Mouse (Mus musculus) layer of hippocampus, postnatal 25 days (tissue): ENCODE data around the gene Trappc6a. TPM values are rescaled to one million over a fixed set of nuclear protein-coding genes. Genes with fewer than 3 reads are reported as not detected.
A peak's percentile ranks its signal among the peaks of the same experiment; 100 is the strongest.

ENCODE experiments used
- DNase-seq, 2 experiments: peaks; one replicate each; pipeline ENCODE4 v3.0.0; 2022; ENCODE audit warnings: mixed read lengths in 2 of 2, low spot score in 1 of 2; ENCODE audit errors: extremely low spot score in 1 of 2
- total RNA-seq, 2 experiments: library from RNA; stranded (reverse); gene quantifications; 2 replicates each; pipeline ENCODE4 v1.2.3; 2021

The Trappc6a gene
- total RNA-seq, 2 experiments from 2014 or later = 20.1 to 21.1 TPM

DNA sequence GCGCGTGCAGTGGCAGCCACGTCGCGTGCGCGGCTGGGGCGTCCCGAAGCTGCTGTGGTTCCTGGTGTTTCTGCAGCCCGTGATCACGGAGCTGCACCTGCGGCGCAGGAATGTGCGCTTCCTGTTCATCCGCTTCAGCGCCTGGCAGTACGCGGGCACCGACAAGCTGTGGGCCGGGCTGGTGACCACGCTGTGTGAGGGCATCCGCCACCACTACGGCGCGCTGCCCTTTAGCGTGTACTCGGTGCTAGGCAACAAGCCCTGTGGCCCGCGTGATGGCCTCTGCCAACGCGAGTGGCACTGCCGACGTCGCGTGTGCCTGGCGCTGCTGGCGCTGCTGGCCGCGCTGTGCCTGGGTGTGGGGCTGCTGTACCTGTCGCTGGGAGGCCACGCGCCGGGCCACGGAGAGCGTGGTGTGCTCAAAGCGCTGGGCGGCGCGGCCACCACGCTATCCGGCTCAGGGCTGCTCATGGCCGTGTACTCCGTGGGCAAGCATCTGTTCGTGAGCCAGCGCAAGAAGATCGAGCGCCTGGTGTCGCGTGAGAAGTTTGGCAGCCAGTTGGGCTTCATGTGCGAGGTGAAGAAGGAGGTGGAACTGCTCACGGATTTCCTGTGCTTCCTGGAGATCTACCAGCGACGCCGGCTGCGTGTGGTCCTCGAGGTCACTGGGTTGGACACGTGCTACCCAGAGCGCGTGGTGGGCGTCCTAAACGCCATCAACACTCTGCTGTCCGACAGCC lies 15.0 kb downstream of the Trappc6a start:
- no peak for DNase-seq

DNA sequence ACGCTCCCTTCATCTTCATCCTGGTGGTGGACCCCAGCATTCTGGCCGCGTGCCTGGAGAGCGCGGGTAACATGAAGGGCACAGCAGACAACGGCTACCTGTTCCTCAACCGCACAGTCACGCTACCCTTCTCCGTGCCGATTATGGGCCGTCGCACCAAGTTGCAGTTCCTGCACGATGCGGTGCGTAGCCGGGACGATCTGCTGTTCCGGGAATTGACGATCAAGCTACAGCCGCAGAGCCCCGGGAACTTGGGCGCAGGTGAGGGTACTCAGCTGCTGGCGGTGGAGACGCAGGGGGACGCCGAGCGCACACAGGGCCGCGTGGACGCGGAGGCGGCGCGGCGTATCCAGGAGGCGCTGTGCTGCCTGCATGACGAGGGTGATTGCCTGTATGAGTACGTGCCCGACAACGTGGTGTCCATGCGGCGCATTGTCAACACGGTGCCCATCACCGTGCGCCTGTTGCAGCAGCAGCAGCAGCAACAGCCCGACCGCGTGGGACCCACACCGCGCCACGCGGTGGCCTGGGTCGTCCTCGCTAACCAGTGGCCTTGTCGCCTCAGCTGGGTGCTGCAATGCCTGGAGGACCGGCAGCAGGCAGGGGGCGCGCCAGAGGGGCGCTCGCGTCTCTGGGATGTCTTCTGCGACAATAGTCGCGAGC lies 15.7 kb downstream of the Trappc6a start:
- DNase-seq = peak; percentile 68

DNA sequence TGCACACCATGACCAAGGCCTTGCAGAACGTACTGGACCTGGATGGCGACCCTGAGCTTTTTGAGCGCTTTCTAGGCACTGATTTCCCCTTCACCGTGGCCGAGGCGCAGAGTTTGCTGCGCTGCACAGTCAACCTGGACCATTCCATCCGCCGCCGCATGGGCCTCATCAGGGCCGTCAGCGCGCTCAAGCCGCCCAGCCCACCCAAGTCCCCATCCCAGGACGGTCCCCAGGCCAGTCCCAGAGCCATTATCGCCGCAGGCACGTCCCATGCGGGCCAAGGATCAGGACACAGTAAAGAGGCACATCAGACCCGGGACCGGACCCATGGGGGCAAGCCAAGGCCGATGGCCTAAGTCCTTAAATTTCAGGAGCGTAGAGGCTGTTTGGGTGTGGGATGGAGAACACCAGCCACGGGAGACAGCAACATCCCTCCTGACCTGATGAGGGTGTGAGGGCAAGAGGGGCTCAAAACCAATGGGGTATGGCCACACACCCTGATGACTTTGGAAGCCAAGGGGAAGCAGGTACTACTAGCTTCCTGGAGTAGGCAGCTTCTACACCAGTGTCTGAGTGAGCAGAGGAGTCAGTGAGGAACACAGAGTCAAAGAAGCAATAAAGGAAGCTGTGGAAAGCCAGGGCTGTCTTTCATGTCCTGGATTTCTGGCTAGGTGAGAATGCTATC lies 16.4 kb downstream of the Trappc6a start:
- no peak for DNase-seq

DNA sequence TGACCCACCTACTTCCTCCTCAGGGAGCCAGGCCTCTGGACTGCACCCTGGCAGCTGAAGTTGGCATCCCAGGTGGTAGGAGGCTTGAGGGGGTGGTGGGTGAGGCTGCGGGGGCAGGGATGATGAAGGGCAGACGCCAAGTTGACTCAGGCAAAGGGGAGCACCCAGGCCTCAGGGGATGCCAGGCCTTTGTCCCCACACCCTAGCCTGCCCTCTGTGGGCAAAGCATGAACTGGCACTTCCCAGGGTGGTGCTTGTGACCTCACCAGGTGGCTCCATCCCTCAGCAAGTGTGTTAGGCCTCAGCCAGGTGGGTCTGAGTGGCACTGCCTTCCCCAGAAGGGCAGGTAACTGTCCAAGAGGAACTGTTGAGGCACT lies 16.9 kb downstream of the Trappc6a start:
- DNase-seq = no peak

DNA sequence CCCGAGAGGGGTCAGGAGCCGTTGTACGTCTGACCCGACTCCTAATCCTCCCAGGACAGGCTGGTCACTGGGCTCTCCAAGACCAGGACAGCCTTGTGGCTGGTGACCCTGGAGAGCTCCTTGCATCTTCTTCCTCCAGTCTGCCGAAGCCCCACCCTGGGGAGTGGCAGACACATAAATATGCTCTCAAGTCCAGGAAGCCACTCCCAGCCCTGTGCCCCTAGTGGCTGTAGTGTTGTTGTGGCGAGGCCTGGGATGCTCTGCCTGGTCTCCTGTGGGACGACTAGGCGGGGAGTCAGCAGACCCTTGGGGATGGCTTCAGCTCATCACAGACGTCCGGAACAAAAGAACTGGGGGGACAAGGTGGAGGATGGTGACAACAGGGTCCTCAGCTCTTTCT lies 22.9 kb downstream of the Trappc6a start:
- no peak for DNase-seq

DNA sequence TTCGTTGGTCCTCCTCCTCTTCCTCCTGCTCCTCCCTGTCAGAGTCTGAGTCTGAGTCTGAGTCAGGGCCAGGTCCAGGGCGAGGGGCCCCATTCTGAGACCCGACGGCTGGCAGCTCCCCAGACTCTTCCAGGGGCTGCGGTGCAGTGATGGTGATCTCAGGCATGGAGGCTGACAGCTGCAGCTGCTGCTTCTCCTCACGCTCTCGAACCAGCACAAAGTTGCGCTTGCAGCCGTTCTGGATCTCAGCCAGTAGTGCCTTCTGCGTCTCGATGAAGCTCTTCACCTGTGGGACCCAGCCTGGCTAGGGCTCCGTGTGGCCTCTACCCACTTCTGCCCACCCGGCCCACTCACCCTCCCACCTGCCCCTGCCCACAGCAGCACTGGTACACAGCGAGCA lies 24.0 kb downstream of the Trappc6a start:
- no peak for DNase-seq

DNA sequence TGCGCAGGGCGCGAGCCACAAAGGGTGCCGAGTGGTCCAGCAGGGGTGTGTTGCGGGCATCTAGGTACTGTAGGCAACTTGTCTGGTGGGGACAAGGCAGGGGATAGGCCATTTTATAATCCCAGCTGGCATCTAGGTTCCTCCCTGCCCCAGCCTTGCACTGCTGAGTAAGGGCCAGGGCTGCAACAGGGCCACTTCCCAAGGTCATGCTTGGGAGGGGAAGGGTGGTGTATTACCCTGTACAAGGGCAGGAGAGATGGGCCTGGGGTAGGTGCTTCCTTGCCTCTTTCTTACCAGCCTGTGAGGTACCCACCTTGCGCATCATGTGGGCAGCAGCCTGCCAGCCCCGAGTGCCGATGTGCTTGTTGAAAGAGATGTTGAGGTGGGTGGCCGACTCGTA lies 26.5 kb downstream of the Trappc6a start:
- no peak for DNase-seq

DNA sequence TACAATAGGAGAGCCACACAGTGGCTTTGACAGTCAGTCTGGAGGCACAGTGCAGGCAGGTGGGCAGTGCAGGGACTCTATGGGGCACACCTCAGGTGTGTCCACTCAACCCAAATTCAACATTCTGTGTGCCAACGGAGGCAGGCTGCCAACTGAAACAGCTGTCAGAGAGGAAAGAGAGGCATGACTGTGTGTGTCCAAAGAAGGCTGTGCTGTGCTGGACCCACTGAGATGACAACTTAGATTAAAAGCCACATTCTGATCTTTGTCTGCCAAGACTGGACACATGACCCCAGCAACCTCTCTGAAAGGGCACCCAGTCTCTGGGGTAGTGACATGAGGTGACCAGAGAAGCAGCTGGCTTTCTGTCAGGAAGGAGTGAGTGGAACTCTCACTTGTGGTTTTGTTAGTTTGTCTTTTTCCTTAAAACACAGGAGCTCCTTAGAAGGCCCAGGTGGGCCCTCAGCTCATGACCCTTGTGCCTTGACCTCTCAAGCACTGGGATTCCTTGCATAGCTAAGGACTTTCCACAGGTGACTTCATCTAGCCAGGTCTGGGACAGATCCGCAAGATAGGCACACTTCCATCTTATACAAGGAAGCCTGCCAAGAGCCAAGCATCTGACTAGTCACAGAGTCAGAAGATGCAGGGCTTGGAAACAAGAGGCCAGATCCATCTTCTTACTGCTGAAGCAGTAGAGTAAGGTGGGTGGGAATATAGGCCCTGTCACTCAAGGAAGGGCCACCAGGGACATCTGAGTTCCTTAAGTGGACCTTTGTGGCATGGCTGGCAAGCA lies 32.8 kb downstream of the Trappc6a start:
- DNase-seq = no peak

DNA sequence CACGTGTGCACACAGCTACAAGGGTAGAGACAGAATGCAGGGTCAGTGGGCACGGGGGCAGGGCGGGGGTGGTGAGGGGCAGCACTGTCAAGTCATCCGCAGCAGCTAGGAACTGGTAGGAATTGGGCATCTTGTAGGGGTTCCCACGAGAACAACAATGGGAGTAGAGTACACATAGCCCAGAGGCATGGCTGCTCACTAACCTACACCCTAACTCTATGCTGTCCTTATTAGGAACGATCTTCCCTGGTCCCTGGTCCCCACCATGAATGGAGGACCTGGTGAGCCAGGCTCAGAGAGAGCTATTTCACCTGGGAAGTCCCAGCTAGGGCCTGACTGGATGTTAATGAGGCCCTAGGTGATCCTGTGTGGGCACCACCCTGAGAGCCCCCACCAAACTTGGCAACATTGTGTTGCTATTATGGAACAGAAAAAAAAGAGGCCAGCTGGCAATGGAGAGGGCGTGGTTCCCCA lies 33.5 kb downstream of the Trappc6a start:
- DNase-seq = no peak

DNA sequence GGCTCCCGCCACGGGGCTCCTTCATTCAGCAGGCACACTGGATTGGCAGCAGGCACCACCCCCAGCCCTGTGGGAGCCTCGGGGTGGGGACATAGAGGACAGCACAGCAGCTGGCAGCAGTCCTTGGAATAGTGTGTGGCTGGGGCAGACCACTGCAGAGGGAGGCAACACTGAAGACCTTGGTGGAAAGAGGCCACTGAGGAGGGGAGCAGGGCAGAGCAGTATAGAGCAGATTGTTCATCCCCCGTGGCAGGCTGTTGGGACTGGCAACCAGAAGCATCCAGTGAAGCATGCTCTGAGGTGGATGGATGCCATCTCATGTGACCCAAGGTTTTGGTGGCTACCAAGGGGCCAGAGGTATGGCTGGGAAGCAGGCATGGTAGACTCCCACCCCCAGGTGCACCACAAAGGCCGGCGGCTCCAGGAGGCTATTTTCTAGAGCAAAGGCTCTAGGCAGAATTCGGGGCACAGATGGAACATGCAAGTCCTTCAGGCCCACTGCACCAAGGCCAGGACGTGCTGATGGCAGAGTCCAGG lies 34.0 kb downstream of the Trappc6a start:
- DNase-seq = no peak

DNA sequence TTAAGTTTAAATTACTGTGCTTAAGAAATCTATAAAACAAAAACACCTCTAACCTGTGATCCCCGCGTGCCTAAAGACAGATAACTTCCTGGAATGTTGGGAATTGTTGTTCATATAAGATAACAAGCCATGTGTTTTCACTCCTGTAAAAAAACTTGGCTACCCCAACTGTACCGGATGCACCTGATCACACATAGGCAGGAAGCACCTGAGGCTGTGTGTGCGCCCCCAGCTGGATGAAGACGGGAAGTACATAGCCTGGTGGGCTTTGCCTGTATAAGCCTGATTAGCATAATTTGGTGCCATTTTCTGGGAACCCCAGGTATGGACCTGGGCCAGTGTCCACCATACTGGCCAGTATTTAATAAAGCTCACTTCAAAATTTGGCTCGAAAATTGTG lies 35.4 kb downstream of the Trappc6a start:
- DNase-seq = no peak

DNA sequence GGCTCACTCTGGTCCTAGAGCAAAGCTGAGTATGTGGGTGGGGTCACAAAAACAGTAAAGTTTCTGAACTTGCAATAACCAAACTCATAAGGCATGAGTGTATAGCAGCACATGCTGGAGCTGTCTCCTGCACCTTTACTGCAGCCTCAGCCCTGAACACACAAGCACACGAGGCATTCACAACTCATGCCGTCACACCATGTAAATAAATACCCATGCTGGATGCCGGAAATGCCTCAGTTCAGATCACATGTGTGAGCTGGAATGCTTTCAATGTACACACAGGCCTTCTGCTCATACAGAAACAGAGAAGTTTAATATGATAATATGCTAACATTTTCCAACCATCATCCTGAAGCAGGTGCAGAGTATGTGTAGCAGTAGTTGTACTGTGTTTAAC lies 37.8 kb downstream of the Trappc6a start:
- DNase-seq = no peak

DNA sequence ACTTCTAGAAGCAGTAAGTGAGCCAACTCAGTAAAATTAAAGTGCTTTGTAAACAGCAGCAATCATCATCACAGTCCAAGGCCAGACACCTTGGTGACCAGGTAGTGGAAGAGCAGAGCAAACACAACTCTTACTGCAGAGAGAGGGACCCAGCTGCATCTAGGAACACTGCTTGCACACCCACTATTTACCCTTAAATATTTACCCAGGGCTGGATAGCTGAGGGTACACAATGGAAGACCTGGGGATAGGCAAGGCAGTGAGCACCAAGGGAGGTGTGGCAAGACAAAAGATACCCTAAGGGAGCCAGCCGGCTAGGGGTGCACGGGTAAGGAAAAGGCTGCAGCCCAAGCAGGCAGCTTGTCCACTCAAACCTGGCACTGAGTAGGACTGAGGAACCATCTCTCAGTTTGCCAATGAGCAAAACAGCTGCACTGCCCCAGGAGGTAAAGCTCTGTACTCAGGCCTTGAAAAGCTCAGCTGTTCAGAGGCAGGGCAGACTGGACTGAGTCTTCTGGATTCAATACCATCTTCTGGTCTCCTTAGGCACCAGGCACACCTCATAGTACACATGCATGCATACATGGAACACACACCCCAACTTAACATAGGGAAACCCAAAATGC lies 39.3 kb downstream of the Trappc6a start:
- no peak for DNase-seq

DNA sequence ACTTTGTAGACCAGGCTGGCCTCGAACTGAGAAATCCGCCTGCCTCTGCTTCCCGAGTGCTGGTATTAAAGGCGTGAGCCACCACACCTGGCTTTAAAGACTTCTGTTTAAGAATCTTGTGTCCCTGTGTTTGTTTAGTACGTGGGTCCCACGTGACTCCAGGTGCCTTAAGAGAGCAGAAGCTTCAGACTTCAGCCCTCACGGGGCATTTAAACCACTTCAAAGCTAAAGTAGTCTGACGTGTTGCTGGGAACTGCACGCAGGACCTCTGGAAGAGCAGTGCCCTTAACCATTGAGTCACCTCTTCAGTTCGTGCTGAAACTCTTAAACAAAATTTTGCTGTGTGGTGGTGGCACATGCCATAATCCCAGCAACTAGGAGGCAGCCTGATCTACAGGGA lies 41.2 kb downstream of the Trappc6a start:
- DNase-seq = no peak

DNA sequence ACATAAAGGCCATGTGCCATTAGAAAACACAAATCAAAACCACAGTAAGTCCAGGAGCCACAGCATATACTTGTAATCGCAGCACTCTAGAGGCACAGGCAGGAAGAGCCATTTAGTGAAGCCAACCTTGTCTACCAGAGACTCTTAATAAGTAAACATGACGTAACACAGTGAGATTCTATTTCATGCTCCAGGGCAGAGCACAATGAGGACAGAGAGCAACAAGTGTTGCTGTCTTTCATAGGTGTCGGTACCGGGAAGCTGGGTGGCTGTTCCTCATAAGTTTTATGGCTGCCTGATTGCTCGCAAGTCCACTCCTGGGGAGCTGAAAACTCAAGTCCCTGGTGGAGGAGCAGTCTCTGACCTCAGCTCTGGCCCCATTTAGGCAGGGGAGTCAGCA lies 43.4 kb downstream of the Trappc6a start:
- no peak for DNase-seq

DNA sequence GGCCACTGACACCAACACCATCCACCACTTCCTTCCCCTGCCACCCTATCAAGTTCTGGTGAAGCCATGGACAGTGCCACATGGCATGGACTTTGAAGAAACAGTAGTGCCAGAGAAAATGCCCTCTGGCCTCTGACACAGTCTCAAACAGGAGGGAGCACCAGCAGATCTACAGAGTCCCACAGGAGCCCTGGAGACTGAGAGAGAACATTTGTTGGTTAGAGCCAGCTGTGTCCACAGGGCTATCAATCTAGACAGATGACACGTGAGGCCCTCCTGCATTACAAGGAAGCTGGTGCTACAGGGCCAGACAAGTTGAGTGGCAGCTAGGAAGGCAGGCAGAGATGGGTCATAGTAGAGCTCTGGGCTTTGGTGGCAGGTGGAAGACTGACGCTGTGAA lies 44.2 kb downstream of the Trappc6a start:
- no peak for DNase-seq

DNA sequence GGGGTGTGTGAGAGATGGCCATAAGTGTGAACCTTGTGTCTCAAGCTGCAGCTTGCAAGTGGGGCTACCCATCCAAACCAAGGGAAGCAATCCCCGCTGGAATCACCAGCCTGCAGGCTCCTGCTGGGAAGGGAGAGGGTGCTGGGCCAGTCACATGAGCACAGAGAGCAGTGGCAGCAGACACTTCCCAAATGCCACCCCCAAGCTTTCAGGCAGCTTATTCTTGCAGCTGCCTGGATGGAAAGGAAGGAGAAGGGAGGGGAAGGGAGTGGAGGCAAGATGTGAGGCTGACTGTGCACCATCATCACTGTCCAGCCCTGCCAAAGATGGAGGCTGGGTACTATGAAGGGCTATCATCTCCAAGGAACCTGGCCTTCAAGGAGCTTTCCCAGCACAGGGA lies 46.0 kb downstream of the Trappc6a start:
- peak in 1 of 2 experiments; percentile 25 for DNase-seq

DNA sequence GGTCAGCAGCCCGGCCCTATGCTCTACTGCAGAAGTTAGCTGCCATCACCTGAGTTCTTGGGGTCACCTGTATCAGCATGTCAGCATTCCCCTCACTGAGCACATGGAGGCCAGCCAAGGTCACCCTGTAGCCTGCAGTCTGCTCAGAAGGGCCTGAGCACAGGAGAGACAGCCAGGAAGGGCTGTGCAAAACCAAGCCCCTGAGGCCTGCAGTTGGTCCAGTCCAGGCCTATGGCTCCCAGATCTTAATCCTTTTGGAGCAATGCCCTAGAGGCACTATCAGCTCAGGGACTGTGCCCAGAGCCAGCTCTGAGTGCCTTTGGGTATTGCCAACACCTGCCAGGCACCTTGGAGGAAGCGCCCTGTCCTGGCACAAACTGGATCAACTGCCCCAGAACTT lies 48.9 kb downstream of the Trappc6a start:
- DNase-seq = no peak

DNA sequence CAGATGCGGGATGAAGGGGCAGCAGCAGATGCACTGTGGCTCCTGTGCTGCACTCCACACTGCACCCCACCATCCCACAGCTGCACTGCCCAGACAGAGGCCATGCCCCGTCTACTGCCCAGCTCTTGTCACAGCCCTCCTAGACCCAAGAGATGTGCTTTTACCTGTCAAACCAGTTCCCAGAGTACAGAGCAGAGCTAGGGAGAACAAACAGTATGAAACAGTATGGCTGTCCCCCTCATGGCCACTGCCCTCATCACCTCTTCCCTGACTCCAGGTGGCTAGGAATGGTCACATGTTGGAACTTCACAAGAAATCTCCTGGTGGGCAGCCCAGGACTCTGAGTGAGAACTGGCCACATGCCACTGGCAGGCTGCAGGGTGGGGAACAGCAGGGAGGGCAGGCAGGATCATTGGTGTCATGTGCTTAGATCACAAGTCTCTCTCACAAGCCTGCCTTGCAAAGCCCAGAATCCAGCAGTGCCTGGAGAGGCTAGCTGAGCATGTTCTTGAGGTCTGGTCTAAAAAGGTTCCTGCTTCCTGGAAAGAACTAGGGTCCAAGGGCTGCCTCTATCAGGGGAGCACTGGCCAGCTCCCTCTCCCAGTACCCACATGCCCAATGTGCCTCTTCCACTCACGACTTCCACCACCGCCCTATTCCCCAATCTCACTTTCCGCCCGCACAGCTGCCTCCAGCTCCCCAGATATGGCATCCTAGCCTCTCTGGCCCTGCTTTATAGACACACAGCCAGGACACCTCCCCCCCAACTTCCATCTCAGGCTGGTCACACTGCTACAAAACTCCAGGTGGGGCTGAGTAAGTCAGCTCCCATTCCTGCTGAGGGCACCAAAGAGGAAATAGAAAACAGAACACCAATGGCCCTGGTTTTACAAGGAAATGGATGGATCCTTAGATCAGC lies 50.0 kb downstream of the Trappc6a start:
- no peak for DNase-seq
